Mouse (Mus musculus) small intestine, adult 2 months (tissue): ENCODE measurements around the gene Rcan1. TPM values are rescaled to one million over a fixed set of nuclear protein-coding genes. Genes with fewer than 3 reads are reported as not detected.

ENCODE experiments used
- H3K27ac ChIP-seq: fragments of 200-500 bp; 2 replicates; pipeline ENCODE4 v1.5.1; 2012; ENCODE audit warnings: low read depth, low read length, control low read depth, inconsistent platforms; ENCODE audit not compliant: insufficient read depth
- H3K27me3 ChIP-seq: fragments of 200-500 bp; 2 replicates; pipeline ENCODE4 v1.6.1; 2012; ENCODE audit warnings: mild to moderate bottlenecking, moderate library complexity, low read length, inconsistent platforms; ENCODE audit not compliant: control insufficient read depth, insufficient read depth
- H3K36me3 ChIP-seq: fragments of 200-500 bp; 2 replicates; pipeline ENCODE4 v1.6.1; 2012; ENCODE audit warnings: mild to moderate bottlenecking, low read length, control low read depth, inconsistent platforms; ENCODE audit not compliant: control insufficient read depth, insufficient read depth
- H3K4me1 ChIP-seq: fragments of 200-500 bp; 2 replicates; pipeline ENCODE4 v1.6.1; 2012; ENCODE audit warnings: low read length, inconsistent platforms, mixed read lengths; ENCODE audit not compliant: control insufficient read depth, insufficient read depth, insufficient read length
- H3K4me3 ChIP-seq: fragments of 200-500 bp; 2 replicates; pipeline ENCODE4 v1.5.1; 2012; ENCODE audit warnings: low read depth, mild to moderate bottlenecking, control low read depth, inconsistent platforms, low read length, moderate library complexity
- CTCF ChIP-seq: fragments of 200-500 bp; IDR thresholded peaks from 2 replicates; pipeline ENCODE4 v1.5.1; 2012; ENCODE audit warnings: low read depth, mild to moderate bottlenecking, control low read depth, inconsistent platforms, low read length, moderate library complexity, mixed read lengths; ENCODE audit not compliant: insufficient replicate concordance, insufficient read length; ENCODE audit errors: extremely low read depth
- POLR2A ChIP-seq: fragments of 200-500 bp; IDR thresholded peaks from 2 replicates; pipeline ENCODE4 v1.6.1; 2012; ENCODE audit warnings: low read depth, mild to moderate bottlenecking, control low read depth, inconsistent platforms, low read length, moderate library complexity
- WGBS: fragments of 180-500 bp; shearing (Covaris S2); methylation state at CpG from one replicate; pipeline ENCODE4 v1.1.7; 2018; 5-methylcytosine and 5-hydroxymethylcytosine counted together
- polyA plus RNA-seq: library from polyadenylated mRNA; depleted of rRNA; stranded (reverse); fragments of >200 nt; gene quantifications from 2 replicates; pipeline ENCODE4 v1.2.3, GENCODE M21; 2012; rRNA removed

Rcan1 gene
- polyA plus RNA-seq, 1 experiment = 9.7 TPM

- TF ChIP-seq CTCF = no peak
- no peak for TF ChIP-seq POLR2A
- H3K27ac ChIP-seq = no peak overlapping the region
- WGBS = 90% methylated on average over 12 of the region's 12 CpGs
- H3K4me1 ChIP-seq = no peaks in the 10 kb centered on the region
- no peak overlapping the region for H3K4me3 ChIP-seq
- H3K36me3 ChIP-seq = no peaks in the 10 kb centered on the region
- H3K27me3 ChIP-seq = no peaks in the 10 kb centered on the region
These were observed 117.4 kb downstream of the Rcan1 start for GRCm38 (mm10) chr16:92353295-92353694.

GRCm38 (mm10) chr16:92348941-92349340, 121.7 kb downstream of the Rcan1 start:
- TF ChIP-seq CTCF (no peak), POLR2A (no peak)
- no peak overlapping the region for H3K4me3 ChIP-seq
- 64% methylated on average over 12 of the region's 12 CpGs for WGBS
- no peaks in the 10 kb centered on the region for H3K4me1 ChIP-seq
- H3K36me3 ChIP-seq = no peaks in the 10 kb centered on the region
- H3K27me3 ChIP-seq = peaks cover 2% of the 10 kb centered on the region; the same call in 1 of the 2 replicates
- H3K27ac ChIP-seq = no peak overlapping the region

GRCm38 (mm10) chr16:92346297-92346916, 124.3 kb downstream of the Rcan1 start:
- Histone ChIP-seq H3K27me3 (peaks cover 2% of the 10 kb centered on the region; the same call in 1 of the 2 replicates), H3K4me3 (no peak overlapping the region), H3K4me1 (no peaks in the 10 kb centered on the region), H3K36me3 (no peaks in the 10 kb centered on the region), H3K27ac (no peak overlapping the region)
- 71% methylated on average over 13 of the region's 13 CpGs for WGBS
- no peak for TF ChIP-seq CTCF
- no peak for TF ChIP-seq POLR2A

GRCm38 (mm10) chr16:92345177-92345576, 125.5 kb downstream of the Rcan1 start:
- peaks cover 2% of the 10 kb centered on the region; the same call in 1 of the 2 replicates for H3K27me3 ChIP-seq
- H3K4me1 ChIP-seq = no peaks in the 10 kb centered on the region
- H3K36me3 ChIP-seq = no peaks in the 10 kb centered on the region
- no peak overlapping the region for H3K27ac ChIP-seq
- 46% methylated on average over 11 of the region's 11 CpGs for WGBS
- TF ChIP-seq CTCF (no peak), POLR2A (no peak)
- H3K4me3 ChIP-seq = no peak overlapping the region

Other genes with a start within 250 kb of the Rcan1 start
- gene Kcne2, start 178.5 kb downstream of the Rcan1 start, polyA plus RNA-seq = not detected in 2 replicates
- 14.6 and 18.2 TPM in 2 replicates for gene Smim11, start 169.6 kb downstream of the Rcan1 start, polyA plus RNA-seq
- not detected in 2 replicates for gene Fam243, start 149.4 kb downstream of the Rcan1 start, polyA plus RNA-seq
- not detected in 2 replicates for gene Kcne1, start 111.4 kb downstream of the Rcan1 start, polyA plus RNA-seq
- gene Clic6, start 14.9 kb upstream of the Rcan1 start, polyA plus RNA-seq = 1.4 and 2.1 TPM in 2 replicates